ENCODE assay signal across 21 mouse cellular contexts in the genomic region with DNA sequence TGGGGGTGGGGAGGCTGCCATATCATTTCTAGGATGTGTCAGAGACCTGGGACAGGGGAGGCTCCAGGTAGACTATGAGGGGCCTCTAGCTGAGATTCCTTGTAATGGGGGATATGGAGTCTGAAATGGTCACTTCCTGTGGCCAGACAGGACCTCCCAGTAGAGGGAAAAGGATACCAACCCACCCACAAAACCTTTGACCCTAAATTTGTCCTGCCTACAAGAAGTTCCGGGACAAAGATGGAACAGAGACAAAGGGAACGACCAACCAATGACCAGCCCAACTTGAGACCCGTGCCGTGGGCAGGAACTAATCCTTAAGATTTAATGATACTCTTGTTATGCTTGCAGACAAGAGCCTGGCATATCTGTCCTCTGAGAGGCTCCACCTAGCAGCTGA.
A peak's percentile ranks its signal among the peaks of the same experiment; 100 is the strongest.
DNase-seq lines count a peak whose midpoint lies in the region; ATAC-seq and TF ChIP-seq lines count a peak whose summit lies in the region.
"Had no signal": no experiment of that assay in that cellular context is flagged by ENCODE, and none has a peak within 500 bp of the region (broad histone marks: within the 10 kb centered on the region; RNA-seq: fewer than 3 reads in every experiment).

No protein-coding gene starts in this region.

- no peaks in the 10 kb centered on the region for H3K36me3 ChIP-seq in heart, embryonic 10.5 days
- H3K36me3 ChIP-seq in stomach, postnatal 0 days (ENCODE audit: control insufficient read depth, insufficient read depth, low read length), result no peaks in the 10 kb centered on the region
- H3K36me3 ChIP-seq: G1E had no signal

- H3K4me1 ChIP-seq in heart, embryonic 10.5 days, result peaks cover 9% of the 10 kb centered on the region
- peaks cover 3% of the 10 kb centered on the region; the same call in 1 of the 2 replicates for H3K4me1 ChIP-seq in stomach, postnatal 0 days (replicated peaks; ENCODE audit: control insufficient read depth, insufficient read depth)

- H3K4me3 ChIP-seq in heart, embryonic 10.5 days, result no peak overlapping the region
- no peak overlapping the region for H3K4me3 ChIP-seq in stomach, postnatal 0 days (ENCODE audit: low read depth, low read length)

- intact Hi-C loops in heart, postnatal 25 days (cut with DNase I), result no loop called here

- DNase-seq in heart, adult 11 months, result peak; percentile 68
- DNase-seq in heart, postnatal 25 days (ENCODE audit: low spot score), result no peak
- DNase-seq in heart, embryonic 10.5 days (ENCODE audit: low spot score), result peak; percentile 58
- DNase-seq in heart, postnatal 4 days, result no peak
- DNase-seq in stomach, postnatal 0 days (ENCODE audit: low spot score), result peak; percentile 4
- DNase-seq in lung, postnatal 25 days (ENCODE audit: low spot score), result no peak
- DNase-seq: adrenal gland, adult 2 months; adrenal gland, adult 8-10 months; adrenal gland, postnatal 10 days; adrenal gland, postnatal 14 days; adrenal gland, postnatal 25 days; adrenal gland, postnatal 36 days; B cell, adult 2 months; cerebellum, adult 11 months; cerebellum, adult 11-12 months; cerebellum, adult 18-20 months had no signal

- WGBS in heart, embryonic 10.5 days, result 73% methylated on average over 4 of the region's 4 CpGs
- WGBS in stomach, postnatal 0 days, result 85% methylated on average over 4 of the region's 4 CpGs

- no peak for TF ChIP-seq EP300 in stomach, postnatal 0 days (optimal IDR thresholded peaks at IDR 0.05)

- TF ChIP-seq CTCF in stomach, postnatal 0 days (IDR thresholded peaks at IDR 0.05; ENCODE audit: low read depth), result no peak

- peaks cover 4% of the 10 kb centered on the region; the same call in 1 of the 2 replicates for H3K27me3 ChIP-seq in heart, embryonic 10.5 days (ENCODE audit: insufficient read depth, poor library complexity, severe bottlenecking)
- H3K27me3 ChIP-seq in stomach, postnatal 0 days (ENCODE audit: control insufficient read depth, insufficient read depth, low read length), result no peaks in the 10 kb centered on the region
- H3K27me3 ChIP-seq: CH12.LX, Patski had no signal

- no peak overlapping the region for H3K27ac ChIP-seq in heart, embryonic 10.5 days
- H3K27ac ChIP-seq in stomach, postnatal 0 days (replicated peaks), result no peak overlapping the region

- H3K9ac ChIP-seq in stomach, postnatal 0 days (ENCODE audit: low read length), result no peak overlapping the region

- H3K9me3 ChIP-seq in heart, embryonic 10.5 days, result no peaks in the 10 kb centered on the region
- H3K9me3 ChIP-seq in stomach, postnatal 0 days (ENCODE audit: control insufficient read depth, low read length), result no peaks in the 10 kb centered on the region

- ATAC-seq in stomach, postnatal 0 days (ENCODE audit: low FRiP score, low TSS enrichment), result no peak
- ATAC-seq: activated CD4-positive, CD25-positive, alpha-beta regulatory T cell, adult 4 months; CD4-positive, CD25-positive, alpha-beta regulatory T cell, adult 4 months; Patski had no signal

- no peak overlapping the region for H3K4me2 ChIP-seq in stomach, postnatal 0 days (replicated peaks; ENCODE audit: low read depth)

Comparison
In these comparisons a context has a peak if more than half of its experiments do, and no peak if none do; other contexts are left out.
1. DNase-seq: peak in heart, adult 11 months (single experiment), heart, embryonic 10.5 days (single experiment) and stomach, postnatal 0 days (single experiment); none in heart, postnatal 25 days (single experiment), heart, postnatal 4 days (single experiment) and lung, postnatal 25 days (single experiment).